Mouse (Mus musculus) spleen, adult 2 months (tissue): ENCODE results near the gene Thada.

ENCODE experiments used
- CTCF ChIP-seq: fragments of 200-500 bp; IDR thresholded peaks from 2 replicates; pipeline ENCODE4 v1.5.1; 2011; ENCODE audit warnings: mild to moderate bottlenecking, inconsistent platforms; ENCODE audit not compliant: insufficient read depth, insufficient read length, insufficient replicate concordance; ENCODE audit errors: extremely low read depth
- POLR2A ChIP-seq: fragments of 200-500 bp; IDR thresholded peaks from 2 replicates; pipeline ENCODE4 v1.6.1; 2011; ENCODE audit warnings: low read depth, low read length, inconsistent platforms

- TF ChIP-seq CTCF (no peak), POLR2A (no peak)
Measured at GRCm38 (mm10) chr17:84351912-84352789, 113.9 kb downstream of the Thada start.
